Mouse (Mus musculus): ENCODE data around the gene Paqr8. TPM values are rescaled to one million over a fixed set of nuclear protein-coding genes. Genes with fewer than 3 reads are reported as not detected.

The Paqr8 gene
- 9.8 TPM for polyA plus RNA-seq (2017; shearing (Covaris generic))

DNA sequence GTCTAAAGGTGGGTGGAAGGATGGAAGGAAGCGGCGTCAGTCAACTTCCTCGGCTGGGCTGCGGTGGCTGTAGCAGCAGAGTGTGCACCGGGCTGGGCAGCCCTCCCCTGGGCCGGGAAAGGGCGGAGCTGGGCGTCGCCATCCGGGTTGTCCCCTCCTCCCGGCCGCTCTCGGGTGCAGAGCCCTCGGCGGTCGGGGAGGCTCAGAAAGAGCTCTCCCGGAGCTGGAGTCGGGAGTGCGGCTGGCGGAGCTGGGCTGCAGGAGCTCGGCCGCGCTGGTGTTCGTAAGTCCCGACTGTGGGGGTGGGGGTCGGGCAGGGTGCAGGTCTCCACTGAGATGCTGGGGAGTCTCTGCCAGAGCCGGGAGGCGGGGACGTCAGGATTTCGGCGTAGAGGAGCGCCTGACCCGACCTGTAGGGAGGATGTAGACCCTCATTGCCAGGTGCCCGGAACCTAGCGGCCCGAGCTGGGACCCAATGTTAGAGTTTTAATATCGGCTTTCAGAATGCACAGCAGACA lies at the start of gene Paqr8:
Gene Paqr8, plus strand, starts transcription at position 203 of the 518 bp plus-strand sequence.

GRCm38 (mm10) chr1:20951300-20951763 lies 60.9 kb downstream of the Paqr8 start, which contains the start of gene Efhc1:
Efhc1 (plus strand) TSS chr1:20951626.

Other genes starting within 250 kb of the Paqr8 start
- not detected for gene Il17a, start 159.7 kb upstream of the Paqr8 start, polyA plus RNA-seq (2017; shearing (Covaris generic))
- gene Il17f, start 100.0 kb upstream of the Paqr8 start, polyA plus RNA-seq (2017; shearing (Covaris generic)), result not detected
- 78.2 TPM for gene Mcm3, start 70.3 kb upstream of the Paqr8 start, polyA plus RNA-seq (2017; shearing (Covaris generic))
- 0.67 TPM for gene Efhc1, start 61.0 kb downstream of the Paqr8 start, polyA plus RNA-seq (2017; shearing (Covaris generic))
- 5.1 TPM for gene Tram2, start 188.6 kb downstream of the Paqr8 start, polyA plus RNA-seq (2017; shearing (Covaris generic))

All from inflammation-experienced regulatory T-cells, adult 16 weeks (primary cell).